Mouse (Mus musculus) cerebellum, adult (tissue): Measurements from ENCODE around the gene Cytip.

Experiments used
- ATAC-seq: cut with Nextera tagmentation; 2 replicates; pipeline ENCODE4 v1.9.2; 2017; ENCODE audit warnings: mild to moderate bottlenecking, moderate library complexity, mixed read lengths; ENCODE audit not compliant: insufficient number of reproducible peaks, low FRiP score, low TSS enrichment

Cytip gene

GRCm38 (mm10) chr2:58163457-58164181 lies 31.7 kb downstream of the Cytip start:
- ATAC-seq, result no peak

- no peak for ATAC-seq
Observed at GRCm38 (mm10) chr2:58161813-58162212, 33.5 kb downstream of the Cytip start.

- ATAC-seq, result no peak
Observed at GRCm38 (mm10) chr2:58160541-58161307, 34.6 kb downstream of the Cytip start.

GRCm38 (mm10) chr2:58159880-58160279 lies 35.5 kb downstream of the Cytip start:
- ATAC-seq, result no peak

GRCm38 (mm10) chr2:58159121-58159520 lies 36.2 kb downstream of the Cytip start:
- ATAC-seq, result no peak

GRCm38 (mm10) chr2:58158539-58158938 lies 36.8 kb downstream of the Cytip start:
- ATAC-seq, result no peak

- ATAC-seq, result no peak
Observed at GRCm38 (mm10) chr2:58158107-58158506, 37.2 kb downstream of the Cytip start.

- no peak for ATAC-seq
Observed at GRCm38 (mm10) chr2:58157466-58157865, 37.9 kb downstream of the Cytip start.

- no peak for ATAC-seq
Observed at GRCm38 (mm10) chr2:58156495-58157392, 38.6 kb downstream of the Cytip start.

- no peak for ATAC-seq
Observed at GRCm38 (mm10) chr2:58156108-58156415, 39.3 kb downstream of the Cytip start.

- ATAC-seq, result no peak
Observed at GRCm38 (mm10) chr2:58155271-58156107, 39.8 kb downstream of the Cytip start.

- ATAC-seq, result no peak
Observed at GRCm38 (mm10) chr2:58154555-58154954, 40.8 kb downstream of the Cytip start.

- ATAC-seq, result no peak
Observed at GRCm38 (mm10) chr2:58153742-58154141, 41.6 kb downstream of the Cytip start.

- no peak for ATAC-seq
Observed at GRCm38 (mm10) chr2:58149983-58150405, 45.3 kb downstream of the Cytip start.

GRCm38 (mm10) chr2:58146572-58146971 lies 48.8 kb downstream of the Cytip start:
- ATAC-seq, result no peak

- peak; percentile 83 for ATAC-seq
Observed at GRCm38 (mm10) chr2:58140531-58140930, 54.8 kb downstream of the Cytip start.

GRCm38 (mm10) chr2:58138611-58139010 lies 56.7 kb downstream of the Cytip start:
- peak; percentile 90 for ATAC-seq

GRCm38 (mm10) chr2:58137676-58138075 lies 57.7 kb downstream of the Cytip start:
- no peak for ATAC-seq

- no peak for ATAC-seq
Observed at GRCm38 (mm10) chr2:58136526-58136925, 58.8 kb downstream of the Cytip start.

GRCm38 (mm10) chr2:58135061-58135463 lies 60.3 kb downstream of the Cytip start:
- ATAC-seq, result peak; percentile 63
